Mouse (Mus musculus): ENCODE data around the gene Chchd3.

DNA sequence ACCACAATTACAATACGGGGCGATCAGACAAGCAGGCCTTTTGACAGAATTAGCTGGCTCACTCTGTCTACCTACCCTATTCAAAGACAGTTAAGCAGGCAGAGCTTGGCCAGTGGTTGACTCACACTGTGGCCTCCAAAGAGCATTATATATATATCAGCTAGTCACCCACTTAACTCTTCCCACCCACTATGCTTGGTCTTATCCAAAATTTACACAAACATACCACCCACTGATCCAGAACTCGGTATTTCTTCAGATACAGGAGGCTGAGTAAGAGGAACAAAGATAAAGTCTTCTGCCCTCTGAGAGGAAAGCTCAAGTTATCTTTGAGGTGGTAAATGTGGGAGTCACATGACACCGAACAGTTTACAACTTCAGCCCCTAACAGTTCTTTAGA, 4.4 kb downstream of the Chchd3 start:
- TF ChIP-seq CTCF (IDR thresholded peaks at IDR 0.05; ENCODE audit: low read depth), result no peak
- TF ChIP-seq EP300 (IDR thresholded peaks at IDR 0.05; ENCODE audit: low read depth), result peak; percentile 49; the same call in 1 of the 2 replicates
